Mouse (Mus musculus) hindlimb bud, embryonic 11.5 days (tissue): ENCODE results near the gene Agrp.

Experiments
- DNase-seq: peaks from one replicate; pipeline ENCODE4 v3.0.0-alpha.2; 2012; ENCODE audit warnings: low read depth, low spot score; ENCODE audit errors: extremely low spot score

Agrp gene

GRCm38 (mm10) chr8:105623118-105623517 is 14.1 kb downstream of the Agrp start:
- no peak for DNase-seq

DNA sequence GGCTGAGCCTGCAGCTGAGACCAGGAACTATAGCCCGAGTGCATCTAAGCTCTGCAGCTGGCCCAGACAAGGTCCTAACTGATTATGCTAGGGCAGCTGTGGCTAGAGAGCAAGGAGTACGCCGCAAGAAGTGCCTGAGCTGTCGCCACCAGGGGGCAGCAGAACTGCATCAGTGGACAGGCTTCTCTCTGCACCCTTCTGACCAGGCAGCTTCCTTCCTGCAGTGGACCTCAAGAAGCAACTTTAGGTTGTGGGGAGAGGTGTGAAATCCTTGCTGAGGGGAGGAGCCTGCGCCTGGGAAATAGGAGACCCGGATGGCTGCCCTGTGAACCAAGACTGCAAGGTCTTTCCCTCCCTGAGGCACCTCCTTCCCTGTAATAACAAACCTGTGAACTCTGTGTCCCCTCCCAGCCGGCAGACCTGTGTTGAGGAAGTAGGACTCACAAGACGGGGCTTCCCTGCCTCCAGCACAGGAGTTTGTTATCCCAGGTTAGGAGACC is 14.7 kb downstream of the Agrp start:
- peak; percentile 96 for DNase-seq

- no peak for DNase-seq
Observed at GRCm38 (mm10) chr8:105621841-105622240, 15.4 kb downstream of the Agrp start.

- DNase-seq: no peak
Observed at GRCm38 (mm10) chr8:105620946-105621720, 16.1 kb downstream of the Agrp start.

GRCm38 (mm10) chr8:105620211-105620610 is 17.0 kb downstream of the Agrp start:
- DNase-seq: no peak

GRCm38 (mm10) chr8:105618892-105619591 is 18.2 kb downstream of the Agrp start:
- no peak for DNase-seq

GRCm38 (mm10) chr8:105618279-105618634 is 18.9 kb downstream of the Agrp start:
- DNase-seq: no peak

- no peak for DNase-seq
Observed at GRCm38 (mm10) chr8:105617451-105618278, 19.5 kb downstream of the Agrp start.

- DNase-seq: no peak
Observed at GRCm38 (mm10) chr8:105615942-105616341, 21.3 kb downstream of the Agrp start.

- DNase-seq: no peak
Observed at GRCm38 (mm10) chr8:105613830-105614511, 23.2 kb downstream of the Agrp start.

DNA sequence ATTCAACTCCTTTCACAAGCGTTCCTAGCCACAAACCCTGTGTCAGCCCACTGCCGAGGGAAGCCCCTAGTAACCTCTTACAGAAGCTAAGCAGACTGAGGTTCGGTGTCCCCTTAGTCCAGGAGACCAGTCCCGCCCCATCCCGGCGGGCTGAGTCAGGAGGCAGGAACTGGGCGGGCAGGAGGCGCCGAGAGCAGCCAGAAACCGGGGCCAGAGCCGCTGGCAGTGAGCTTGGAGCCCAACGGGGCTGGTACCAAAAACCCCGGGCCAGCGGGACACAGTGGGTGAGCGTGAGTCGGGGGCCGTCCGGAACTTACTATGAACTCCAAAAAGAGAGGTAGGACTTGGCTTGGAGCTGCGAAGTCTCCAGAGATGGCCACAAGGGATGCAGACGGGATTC is 24.2 kb downstream of the Agrp start:
- no peak for DNase-seq

GRCm38 (mm10) chr8:105611836-105612235 is 25.4 kb downstream of the Agrp start:
- DNase-seq: no peak

- no peak for DNase-seq
Observed at GRCm38 (mm10) chr8:105609771-105610170, 27.4 kb downstream of the Agrp start.

GRCm38 (mm10) chr8:105609355-105609754 is 27.8 kb downstream of the Agrp start:
- no peak for DNase-seq

DNA sequence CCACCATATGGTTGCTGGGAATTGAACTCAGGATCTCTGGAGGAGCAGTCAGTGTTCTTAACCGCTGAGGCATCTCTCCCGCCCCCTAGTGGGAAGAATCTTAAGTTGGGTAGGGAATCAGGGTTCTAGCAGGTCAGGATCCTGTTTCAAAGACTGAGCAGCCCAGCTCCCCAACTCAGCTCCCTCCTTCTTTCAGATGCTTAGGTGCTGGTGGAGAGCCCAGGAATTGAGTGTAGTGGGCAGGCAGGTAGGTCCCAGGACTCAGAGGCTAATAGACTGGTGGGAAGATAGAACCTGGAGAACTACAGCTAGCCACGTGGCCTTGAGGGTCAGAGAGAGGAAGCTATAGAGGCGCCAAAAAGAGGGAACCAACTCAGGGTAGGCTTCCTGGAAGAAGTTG is 29.5 kb downstream of the Agrp start:
- no peak for DNase-seq

- DNase-seq: no peak
Observed at GRCm38 (mm10) chr8:105607062-105607461, 30.1 kb downstream of the Agrp start.

GRCm38 (mm10) chr8:105606189-105607023 is 30.8 kb downstream of the Agrp start:
- DNase-seq: no peak

- no peak for DNase-seq
Observed at GRCm38 (mm10) chr8:105605491-105606188, 31.6 kb downstream of the Agrp start.

- no peak for DNase-seq
Observed at GRCm38 (mm10) chr8:105604804-105605381, 32.3 kb downstream of the Agrp start, which contains the start of gene Ripor1. Gene Ripor1, plus strand, starts transcription at chr8:105605255.
